Mouse (Mus musculus): Measurements from ENCODE around the gene Micu1. TPM values are rescaled to one million over a fixed set of nuclear protein-coding genes. Genes with fewer than 3 reads are reported as not detected.

The Micu1 gene
- polyA plus RNA-seq, 1 experiment from 2014 or later = 78.0 TPM

DNA sequence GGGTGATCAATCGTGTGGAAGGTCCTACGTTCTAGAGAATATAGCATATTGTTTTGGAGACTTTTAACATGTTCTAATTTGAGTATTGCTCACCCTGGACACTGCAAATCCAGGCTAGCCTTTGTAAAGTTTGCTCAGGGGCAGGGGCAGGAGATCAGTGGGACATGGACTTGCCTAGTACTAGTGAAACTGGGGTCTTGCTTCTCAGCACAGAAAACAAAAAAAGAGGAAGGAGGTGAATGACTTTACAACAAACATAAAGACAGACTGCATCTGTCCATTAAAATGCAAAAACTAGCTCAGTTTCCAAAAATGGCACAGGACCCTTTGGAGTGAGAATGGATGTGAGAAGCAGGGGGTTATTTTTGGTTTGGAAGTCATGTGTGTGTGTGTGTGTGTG, 8.2 kb upstream of the Micu1 start:
- no peak overlapping the region for H3K27ac ChIP-seq
- H3K4me2 ChIP-seq = no peak overlapping the region
- no peak overlapping the region for H3K9ac ChIP-seq
- H3K9me3 ChIP-seq = no peaks in the 10 kb centered on the region
- no peaks in the 10 kb centered on the region for H3K4me1 ChIP-seq (replicated peaks)
- 87% methylated on average over 2 of the region's 2 CpGs for whole genome bisulfite sequencing
- H3K27me3 ChIP-seq = no peaks in the 10 kb centered on the region
- ATAC-seq (ENCODE audit: low FRiP score) = no peak
- H3K4me3 ChIP-seq = no peak overlapping the region
- no peaks in the 10 kb centered on the region for H3K36me3 ChIP-seq

GRCm38 (mm10) chr10:59699516-59699915, 2.8 kb upstream of the Micu1 start:
- no peak overlapping the region for H3K27ac ChIP-seq
- H3K36me3 ChIP-seq = no peaks in the 10 kb centered on the region
- no peak overlapping the region for H3K4me2 ChIP-seq
- WGBS = 79% methylated on average over 5 of the region's 5 CpGs
- no peaks in the 10 kb centered on the region for H3K9me3 ChIP-seq
- H3K27me3 ChIP-seq = no peaks in the 10 kb centered on the region
- no peak overlapping the region for H3K9ac ChIP-seq
- ATAC-seq (ENCODE audit: low FRiP score) = no peak
- H3K4me3 ChIP-seq = no peak overlapping the region
- peaks cover 9% of the 10 kb centered on the region for H3K4me1 ChIP-seq (replicated peaks)

DNA sequence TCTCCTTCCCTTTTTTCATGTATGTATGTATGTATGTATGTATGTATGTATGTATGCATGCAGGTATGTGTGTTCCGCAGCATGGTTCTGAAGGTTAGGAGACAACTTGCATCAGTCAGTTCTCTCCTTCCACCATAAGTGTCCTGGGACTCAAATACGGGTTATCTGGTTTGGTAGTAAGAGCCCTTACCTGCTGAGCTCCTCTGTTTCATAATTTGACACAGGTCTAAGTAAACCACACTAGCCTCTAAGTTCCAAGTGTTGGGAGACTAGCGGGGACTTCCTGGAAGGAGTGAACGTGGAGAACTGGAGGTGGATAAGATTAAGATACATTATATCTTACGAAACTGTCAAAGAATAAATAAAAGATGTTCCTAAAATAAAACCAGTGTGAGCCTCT, 472 bp upstream of the Micu1 start:
- Histone ChIP-seq H3K4me2 (peak overlapping the region; percentile 77), H3K27me3 (no peaks in the 10 kb centered on the region), H3K4me1 (replicated peaks) (peaks cover 9% of the 10 kb centered on the region), H3K27ac (peak overlapping the region; percentile 76; the same call in 1 of the 2 replicates), H3K4me3 (peak overlapping the region; percentile 66), H3K9ac (no peak overlapping the region), H3K36me3 (no peaks in the 10 kb centered on the region), H3K9me3 (no peaks in the 10 kb centered on the region)
- peak; percentile 14 for ATAC-seq (ENCODE audit: low FRiP score)
- WGBS = 53% methylated on average over 5 of the region's 5 CpGs

DNA sequence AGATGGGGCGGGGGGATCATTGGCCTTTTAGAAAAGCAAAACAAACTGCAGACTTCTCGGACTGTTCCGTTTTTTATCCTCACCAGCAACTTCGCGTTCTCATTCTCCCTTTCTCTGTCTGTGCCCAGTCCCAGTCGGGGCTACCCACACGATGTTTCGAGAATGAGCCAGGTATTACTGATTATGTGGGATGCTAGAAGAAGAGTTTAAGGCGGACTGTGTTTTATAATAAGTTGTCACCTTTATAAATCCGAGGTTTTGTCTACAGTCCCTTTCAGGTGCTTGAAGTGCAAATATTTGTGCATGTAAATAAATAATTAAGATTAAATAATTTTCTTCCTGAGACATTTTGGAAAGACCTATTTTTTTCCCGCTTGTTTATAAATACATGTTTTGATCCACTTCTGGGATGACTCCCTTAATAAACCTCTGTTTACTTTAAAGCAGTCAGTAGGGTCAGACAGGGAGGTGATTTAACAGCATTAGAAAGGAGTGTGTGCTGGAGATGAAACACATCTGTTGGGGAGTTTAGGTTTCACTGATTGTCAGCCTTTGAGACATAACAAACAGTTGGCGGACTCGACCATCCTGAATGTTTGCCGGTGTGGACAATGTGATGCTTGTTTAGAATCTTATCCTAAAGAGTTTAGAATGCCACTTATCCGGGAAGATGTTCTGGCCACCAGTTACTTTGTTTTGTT, 933 bp downstream of the Micu1 start:
- H3K4me1 ChIP-seq (replicated peaks) = peaks cover 10% of the 10 kb centered on the region
- H3K9ac ChIP-seq = peak overlapping the region; percentile 85
- peak; percentile 30 for ATAC-seq (ENCODE audit: low FRiP score)
- H3K27me3 ChIP-seq = no peaks in the 10 kb centered on the region
- H3K4me2 ChIP-seq = peak overlapping the region; percentile 77
- H3K36me3 ChIP-seq = no peaks in the 10 kb centered on the region
- WGBS = 13% methylated on average over 15 of the region's 15 CpGs
- peak overlapping the region; percentile 66 for H3K4me3 ChIP-seq
- peak overlapping the region; percentile 76; the same call in 1 of the 2 replicates for H3K27ac ChIP-seq
- no peaks in the 10 kb centered on the region for H3K9me3 ChIP-seq

- 96% methylated on average over 6 of the region's 6 CpGs for WGBS
- no peak for ATAC-seq (ENCODE audit: low FRiP score)
These were observed 4.8 kb downstream of the Micu1 start for GRCm38 (mm10) chr10:59706991-59707546.

DNA sequence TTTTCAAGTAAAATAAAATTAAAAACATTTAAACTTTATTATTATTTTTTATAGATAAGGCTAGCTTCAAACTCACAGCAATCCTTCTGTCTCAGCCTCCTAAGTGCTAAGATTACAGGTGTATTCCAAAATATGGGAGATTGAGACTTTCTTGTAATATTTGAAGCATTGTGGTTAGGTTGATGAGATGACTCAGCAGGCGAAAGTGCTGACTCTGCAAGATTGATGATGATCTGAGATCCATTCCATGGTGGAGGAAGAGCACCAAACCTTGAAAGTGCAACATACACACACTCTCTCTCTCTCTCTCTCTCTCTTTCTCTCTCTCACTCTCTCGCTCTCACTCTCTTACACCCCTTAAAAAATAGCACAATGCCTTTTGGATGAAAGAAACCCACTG, 5.3 kb downstream of the Micu1 start:
- no peaks in the 10 kb centered on the region for H3K9me3 ChIP-seq
- no peak overlapping the region for H3K4me2 ChIP-seq
- WGBS = 85% methylated on average over 2 of the region's 2 CpGs
- ATAC-seq (ENCODE audit: low FRiP score) = no peak
- H3K36me3 ChIP-seq = peaks cover 5% of the 10 kb centered on the region; the same call in 1 of the 2 replicates
- no peak overlapping the region for H3K9ac ChIP-seq
- peaks cover 20% of the 10 kb centered on the region for H3K4me1 ChIP-seq (replicated peaks)
- H3K27me3 ChIP-seq = no peaks in the 10 kb centered on the region
- no peak overlapping the region for H3K4me3 ChIP-seq
- no peak overlapping the region for H3K27ac ChIP-seq

More at GRCm38 (mm10) chr10:59706991-59707546, 4.8 kb downstream of the Micu1 start:
- Histone ChIP-seq H3K27ac (no peak overlapping the region), H3K27me3 (no peaks in the 10 kb centered on the region), H3K4me2 (no peak overlapping the region), H3K4me3 (no peak overlapping the region), H3K9me3 (no peaks in the 10 kb centered on the region), H3K4me1 (replicated peaks) (peaks cover 20% of the 10 kb centered on the region), H3K9ac (no peak overlapping the region), H3K36me3 (peaks cover 5% of the 10 kb centered on the region; the same call in 1 of the 2 replicates)

DNA sequence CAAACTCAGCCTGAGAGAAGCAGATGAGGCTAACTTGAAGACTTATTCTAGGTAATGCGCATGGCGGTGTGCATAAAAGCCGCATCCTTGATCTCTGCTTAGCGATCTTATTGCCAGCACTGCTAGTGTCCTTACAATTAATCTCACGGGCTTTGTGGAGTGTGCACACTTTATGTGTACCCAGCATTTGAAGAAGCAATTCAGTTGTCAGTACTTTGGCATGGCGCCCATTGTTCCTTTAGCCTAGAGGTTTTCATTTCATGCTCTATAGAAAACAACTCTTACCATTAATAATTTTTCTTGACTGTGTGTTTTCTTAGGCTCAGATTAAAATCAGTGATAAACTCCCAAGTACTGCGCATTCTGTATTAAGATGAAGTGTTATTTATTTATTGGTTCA, 7.0 kb downstream of the Micu1 start:
- H3K27ac ChIP-seq = no peak overlapping the region
- WGBS = 70% methylated on average over 7 of the region's 7 CpGs
- no peak for ATAC-seq (ENCODE audit: low FRiP score)

GRCm38 (mm10) chr10:59710246-59710645, 8.0 kb downstream of the Micu1 start:
- Histone ChIP-seq H3K4me1 (replicated peaks) (peaks cover 20% of the 10 kb centered on the region), H3K9ac (no peak overlapping the region), H3K4me3 (no peak overlapping the region), H3K4me2 (no peak overlapping the region), H3K27ac (no peak overlapping the region), H3K9me3 (no peaks in the 10 kb centered on the region), H3K27me3 (no peaks in the 10 kb centered on the region), H3K36me3 (peaks cover 5% of the 10 kb centered on the region; the same call in 1 of the 2 replicates)
- WGBS = 84% methylated on average over 1 of the region's 1 CpGs
- ATAC-seq (ENCODE audit: low FRiP score) = no peak

More for the DNA sequence above, 7.0 kb downstream of the Micu1 start:
- no peaks in the 10 kb centered on the region for H3K9me3 ChIP-seq
- no peak overlapping the region for H3K9ac ChIP-seq
- peaks cover 15% of the 10 kb centered on the region; the same call in 1 of the 2 replicates for H3K4me1 ChIP-seq (replicated peaks)
- H3K4me3 ChIP-seq = no peak overlapping the region
- H3K27me3 ChIP-seq = no peaks in the 10 kb centered on the region
- H3K36me3 ChIP-seq = peaks cover 5% of the 10 kb centered on the region; the same call in 1 of the 2 replicates
- H3K4me2 ChIP-seq = no peak overlapping the region

DNA sequence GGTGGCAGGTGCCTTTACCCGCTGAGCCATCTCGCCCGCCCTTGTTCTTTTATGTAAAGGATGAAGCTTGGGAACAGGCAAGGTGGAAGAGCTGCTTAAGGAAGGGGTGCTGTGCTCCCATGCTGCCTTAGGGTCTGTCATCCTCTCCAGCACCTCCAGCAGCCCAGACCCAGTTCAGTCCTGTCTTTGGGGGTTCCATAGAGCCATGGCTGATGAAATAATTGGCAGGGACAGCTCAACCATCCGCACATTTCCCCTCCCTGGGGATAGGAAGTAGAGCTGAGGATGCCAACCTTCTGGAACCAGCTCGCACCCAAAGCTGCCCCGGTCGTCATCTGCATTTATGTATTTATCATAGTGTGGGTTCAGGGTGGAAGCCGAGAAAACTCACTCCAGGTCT, 9.8 kb downstream of the Micu1 start:
- no peak overlapping the region for H3K4me2 ChIP-seq
- H3K27ac ChIP-seq = no peak overlapping the region
- no peaks in the 10 kb centered on the region for H3K27me3 ChIP-seq
- no peak for ATAC-seq (ENCODE audit: low FRiP score)
- peaks cover 20% of the 10 kb centered on the region for H3K4me1 ChIP-seq (replicated peaks)
- WGBS = 89% methylated on average over 8 of the region's 8 CpGs
- no peaks in the 10 kb centered on the region for H3K9me3 ChIP-seq
- no peak overlapping the region for H3K9ac ChIP-seq
- peaks cover 5% of the 10 kb centered on the region; the same call in 1 of the 2 replicates for H3K36me3 ChIP-seq
- H3K4me3 ChIP-seq = no peak overlapping the region

- H3K4me2 ChIP-seq = no peak overlapping the region
- H3K27ac ChIP-seq = no peak overlapping the region
- WGBS = 88% methylated on average over 7 of the region's 7 CpGs
- no peaks in the 10 kb centered on the region for H3K36me3 ChIP-seq
- H3K27me3 ChIP-seq = no peaks in the 10 kb centered on the region
- no peak overlapping the region for H3K4me3 ChIP-seq
- no peaks in the 10 kb centered on the region for H3K9me3 ChIP-seq
- no peak overlapping the region for H3K9ac ChIP-seq
- H3K4me1 ChIP-seq (replicated peaks) = peaks cover 14% of the 10 kb centered on the region
- ATAC-seq (ENCODE audit: low FRiP score) = no peak
These were observed 17.7 kb downstream of the Micu1 start for GRCm38 (mm10) chr10:59720017-59720416.

GRCm38 (mm10) chr10:59721555-59721954, 19.3 kb downstream of the Micu1 start:
- H3K9ac ChIP-seq = 0 out of 2 replicates have a peak overlapping the region, but pooled peaks have one; percentile 1
- H3K27ac ChIP-seq = no peak overlapping the region
- H3K36me3 ChIP-seq = no peaks in the 10 kb centered on the region
- ATAC-seq (ENCODE audit: low FRiP score) = no peak
- whole genome bisulfite sequencing = 84% methylated on average over 4 of the region's 4 CpGs
- H3K4me2 ChIP-seq = no peak overlapping the region
- H3K4me3 ChIP-seq = no peak overlapping the region
- no peaks in the 10 kb centered on the region for H3K9me3 ChIP-seq
- no peaks in the 10 kb centered on the region for H3K27me3 ChIP-seq
- peaks cover 12% of the 10 kb centered on the region for H3K4me1 ChIP-seq (replicated peaks)

GRCm38 (mm10) chr10:59724634-59725033, 22.4 kb downstream of the Micu1 start:
- Histone ChIP-seq H3K9ac (no peak overlapping the region), H3K9me3 (no peaks in the 10 kb centered on the region), H3K27me3 (no peaks in the 10 kb centered on the region), H3K27ac (no peak overlapping the region), H3K4me2 (no peak overlapping the region), H3K4me3 (no peak overlapping the region), H3K36me3 (no peaks in the 10 kb centered on the region), H3K4me1 (replicated peaks) (peaks cover 16% of the 10 kb centered on the region)
- ATAC-seq (ENCODE audit: low FRiP score) = no peak

GRCm38 (mm10) chr10:59727251-59727650, 25.0 kb downstream of the Micu1 start:
- Histone ChIP-seq H3K27me3 (no peaks in the 10 kb centered on the region), H3K4me2 (no peak overlapping the region), H3K27ac (no peak overlapping the region), H3K36me3 (no peaks in the 10 kb centered on the region), H3K4me1 (replicated peaks) (peaks cover 16% of the 10 kb centered on the region), H3K9me3 (no peaks in the 10 kb centered on the region), H3K9ac (no peak overlapping the region), H3K4me3 (no peak overlapping the region)
- 73% methylated on average over 6 of the region's 6 CpGs for WGBS
- no peak for ATAC-seq (ENCODE audit: low FRiP score)

Data from hindbrain, embryonic 13.5 days (tissue).